Mouse (Mus musculus): ENCODE results near the gene Cry2.

Gene Cry2

GRCm38 (mm10) chr2:92388891-92389641 lies 44.8 kb downstream of the Cry2 start:
- DNase-seq (ENCODE audit: extremely low read depth, low read depth) = peak; percentile 62

- DNase-seq (ENCODE audit: extremely low read depth, low read depth) = no peak
These were observed 45.7 kb downstream of the Cry2 start for GRCm38 (mm10) chr2:92388081-92388517.

- DNase-seq (ENCODE audit: extremely low read depth, low read depth) = no peak
These were observed 46.2 kb downstream of the Cry2 start for GRCm38 (mm10) chr2:92387646-92388045.

GRCm38 (mm10) chr2:92386821-92387570 lies 46.8 kb downstream of the Cry2 start:
- no peak for DNase-seq (ENCODE audit: extremely low read depth, low read depth)

GRCm38 (mm10) chr2:92385113-92386051 lies 48.5 kb downstream of the Cry2 start:
- DNase-seq (ENCODE audit: extremely low read depth, low read depth) = no peak

DNA sequence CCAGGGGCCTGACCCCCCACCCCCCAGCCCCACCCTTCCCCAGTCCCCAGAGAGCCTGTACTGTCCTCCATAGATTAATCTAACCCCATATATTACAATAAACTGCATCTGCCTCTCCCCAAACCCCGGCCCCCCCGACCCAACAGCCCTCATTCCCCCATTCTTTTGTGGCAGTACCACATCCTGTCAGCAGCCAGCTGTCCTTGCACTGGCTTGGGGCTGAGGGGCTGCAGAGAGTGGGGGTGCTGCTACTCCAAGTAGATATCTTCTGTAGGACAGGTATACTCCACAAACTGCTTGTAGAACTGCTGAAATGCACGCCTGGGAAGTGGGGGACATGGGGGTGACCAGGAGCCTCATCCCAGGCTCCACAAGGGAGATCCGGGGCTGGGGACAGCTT lies 49.7 kb downstream of the Cry2 start:
- DNase-seq (ENCODE audit: extremely low read depth, low read depth) = no peak

DNA sequence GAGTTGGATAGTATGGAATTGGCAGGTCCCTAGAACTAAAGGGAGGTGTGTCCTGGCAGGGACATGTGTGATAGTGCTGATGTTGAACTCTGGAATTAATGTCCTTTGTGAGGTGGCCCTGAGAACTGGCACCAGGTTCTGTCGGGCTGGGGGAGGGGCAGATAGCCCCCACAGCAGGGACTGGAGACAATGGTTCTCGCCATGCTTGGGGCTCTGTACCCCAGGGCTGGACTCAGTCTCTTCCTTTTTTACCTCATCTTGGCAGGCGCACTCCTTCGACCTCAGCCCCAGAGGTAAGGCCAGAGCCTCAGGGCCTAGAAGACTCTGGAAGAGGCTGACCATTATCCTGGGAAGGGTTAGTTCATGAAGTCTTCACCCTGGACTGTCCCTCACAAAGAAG lies 51.1 kb downstream of the Cry2 start:
- no peak for DNase-seq (ENCODE audit: extremely low read depth, low read depth)

DNA sequence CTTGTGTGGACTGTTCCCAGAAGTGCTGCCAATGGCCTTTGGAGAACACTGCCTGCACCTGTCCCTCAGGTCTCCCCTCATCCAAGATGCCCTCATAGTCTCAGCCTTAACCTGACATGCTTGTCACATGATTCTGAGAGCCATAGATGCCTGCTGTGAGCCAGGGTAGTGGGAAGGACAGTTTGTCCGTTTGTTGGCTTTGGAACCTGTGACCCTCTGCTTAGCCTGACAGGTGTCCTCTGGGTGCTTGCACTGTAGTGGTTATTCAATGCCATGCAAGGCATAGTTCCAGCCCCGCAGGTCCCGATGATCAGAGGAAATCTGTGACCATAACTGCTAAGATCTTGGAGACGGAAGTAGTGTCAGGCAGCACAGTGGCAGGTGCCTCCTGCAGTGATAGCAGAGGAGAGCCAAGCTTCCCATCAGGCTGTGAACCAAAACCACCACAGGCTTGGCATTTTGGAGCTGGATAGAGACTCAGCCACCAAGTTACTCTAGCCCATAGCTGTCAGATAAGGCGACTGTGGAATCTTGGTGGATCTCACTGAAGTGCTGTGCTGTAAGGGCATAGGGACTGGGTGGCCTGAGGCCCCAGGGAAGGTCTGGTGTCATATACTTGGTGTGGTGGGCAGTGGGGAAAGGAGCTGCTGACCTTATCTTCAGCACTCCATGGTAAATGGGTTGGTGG lies 51.8 kb downstream of the Cry2 start, which contains the start of gene 1700029I15Rik:
Gene 1700029I15Rik, plus strand, starts transcription at position 638 of the 688 bp plus-strand sequence.
- DNase-seq (ENCODE audit: extremely low read depth, low read depth) = no peak

DNA sequence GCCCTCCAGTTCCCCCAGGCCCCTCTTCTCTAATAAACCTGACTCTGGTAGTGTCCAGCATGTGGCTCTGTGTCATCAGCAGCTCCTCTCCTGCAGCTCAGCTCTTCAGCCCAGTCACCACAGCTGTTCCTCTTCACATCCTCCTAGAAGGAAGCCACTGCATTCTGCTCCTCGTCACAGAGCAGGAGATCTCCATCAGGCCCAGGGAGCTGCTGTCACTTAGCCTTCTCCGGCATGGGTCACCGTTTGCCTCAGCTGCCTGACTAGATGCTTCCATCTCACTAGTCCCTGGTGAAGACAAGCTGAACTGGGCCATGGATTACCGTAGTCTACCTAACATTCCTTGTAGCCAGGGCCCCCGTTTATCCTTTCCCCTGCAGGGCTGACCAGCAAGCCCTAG lies 52.7 kb downstream of the Cry2 start:
- DNase-seq (ENCODE audit: extremely low read depth, low read depth) = no peak

GRCm38 (mm10) chr2:92380495-92381050 lies 53.3 kb downstream of the Cry2 start:
- no peak for DNase-seq (ENCODE audit: extremely low read depth, low read depth)

DNA sequence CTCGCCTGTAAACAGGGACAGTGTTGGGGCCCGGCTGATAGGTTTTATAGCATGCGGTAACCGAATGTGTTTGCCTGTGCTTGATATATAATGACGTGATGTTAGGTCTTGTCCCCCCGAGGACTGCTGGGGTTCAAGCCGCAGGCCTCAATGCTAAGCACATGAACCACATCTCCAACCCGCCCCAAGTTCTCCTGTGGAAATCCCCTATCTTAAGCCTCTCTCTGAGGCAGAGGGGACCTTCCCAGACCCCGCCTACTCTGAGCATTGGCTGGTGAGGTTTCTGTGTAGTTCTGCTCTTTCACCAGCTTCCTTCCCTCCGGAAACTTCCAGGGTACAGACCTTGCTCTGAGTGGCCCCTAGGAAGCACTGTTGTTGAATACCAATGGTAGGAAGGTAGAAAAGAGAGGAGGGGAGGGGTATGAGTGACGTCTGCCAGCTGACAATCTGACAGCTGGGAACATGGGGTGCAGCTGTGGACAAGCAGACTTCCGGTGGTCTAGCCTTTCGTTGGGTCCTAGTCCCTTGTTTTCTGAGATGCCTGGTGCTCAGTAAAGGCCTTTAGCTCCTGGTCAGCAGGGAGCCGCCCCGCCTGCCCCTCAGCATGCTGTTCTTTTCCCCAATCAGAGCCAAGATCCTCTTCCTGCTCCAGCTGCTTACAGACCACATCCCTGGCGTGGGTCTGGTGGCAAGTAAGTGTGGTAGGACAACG lies 53.9 kb downstream of the Cry2 start:
- DNase-seq (ENCODE audit: extremely low read depth, low read depth) = no peak

GRCm38 (mm10) chr2:92377320-92377719 lies 56.5 kb downstream of the Cry2 start:
- no peak for DNase-seq (ENCODE audit: extremely low read depth, low read depth)

DNA sequence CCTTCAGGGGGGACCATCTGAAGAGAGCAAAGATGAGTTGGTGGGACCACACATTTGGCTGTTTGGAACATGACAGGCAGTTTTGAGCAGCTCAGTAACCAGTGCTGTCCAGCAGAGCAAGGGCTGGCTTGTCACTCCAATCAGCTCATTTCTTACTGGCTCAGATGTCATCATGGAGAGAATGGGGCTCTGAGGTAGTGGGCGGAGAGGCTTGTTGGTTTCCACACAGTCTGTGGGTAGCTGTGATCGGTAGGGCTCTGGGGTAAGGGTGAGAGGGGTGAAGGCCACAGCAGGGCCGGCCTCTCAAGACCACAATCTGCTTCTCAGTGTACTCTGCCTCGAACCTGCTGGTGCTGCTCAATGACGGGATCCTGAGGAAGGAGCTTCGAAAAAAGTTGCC lies 57.5 kb downstream of the Cry2 start:
- DNase-seq (ENCODE audit: extremely low read depth, low read depth) = no peak

GRCm38 (mm10) chr2:92375788-92376187 lies 58.1 kb downstream of the Cry2 start:
- DNase-seq (ENCODE audit: extremely low read depth, low read depth) = no peak

- peak; percentile 97 for DNase-seq (ENCODE audit: extremely low read depth, low read depth)
These were observed 58.7 kb downstream of the Cry2 start for GRCm38 (mm10) chr2:92375099-92375623.

DNA sequence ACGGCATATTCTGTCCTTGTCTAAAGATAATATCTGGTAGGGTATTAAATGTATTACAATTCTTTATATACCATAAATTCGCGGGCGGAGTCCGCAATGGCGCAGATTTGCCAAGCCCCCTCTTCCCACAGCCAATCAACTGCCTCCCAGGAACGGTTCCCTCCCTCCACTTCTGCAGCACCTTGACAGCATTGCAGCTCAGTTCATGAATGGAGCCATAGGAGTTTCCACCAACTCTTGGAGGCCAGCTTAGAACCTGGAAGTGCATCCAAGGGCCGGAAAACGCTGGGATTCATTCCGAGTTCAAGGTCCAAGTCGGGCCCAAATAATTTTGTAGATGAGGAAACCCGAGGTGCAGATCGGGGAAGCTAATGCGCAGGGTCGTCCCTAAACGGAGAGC lies 59.3 kb downstream of the Cry2 start, which contains the start of the genes Pex16 and Large2:
Gene Pex16, plus strand, starts transcription at position 163 of the 400 bp plus-strand sequence.
Gene Large2, minus strand, starts transcription at position 356 of the 400 bp plus-strand sequence.
- DNase-seq (ENCODE audit: extremely low read depth, low read depth) = peak; percentile 63

- no peak for DNase-seq (ENCODE audit: extremely low read depth, low read depth)
These were observed 60.4 kb downstream of the Cry2 start for GRCm38 (mm10) chr2:92373437-92373813.

DNA sequence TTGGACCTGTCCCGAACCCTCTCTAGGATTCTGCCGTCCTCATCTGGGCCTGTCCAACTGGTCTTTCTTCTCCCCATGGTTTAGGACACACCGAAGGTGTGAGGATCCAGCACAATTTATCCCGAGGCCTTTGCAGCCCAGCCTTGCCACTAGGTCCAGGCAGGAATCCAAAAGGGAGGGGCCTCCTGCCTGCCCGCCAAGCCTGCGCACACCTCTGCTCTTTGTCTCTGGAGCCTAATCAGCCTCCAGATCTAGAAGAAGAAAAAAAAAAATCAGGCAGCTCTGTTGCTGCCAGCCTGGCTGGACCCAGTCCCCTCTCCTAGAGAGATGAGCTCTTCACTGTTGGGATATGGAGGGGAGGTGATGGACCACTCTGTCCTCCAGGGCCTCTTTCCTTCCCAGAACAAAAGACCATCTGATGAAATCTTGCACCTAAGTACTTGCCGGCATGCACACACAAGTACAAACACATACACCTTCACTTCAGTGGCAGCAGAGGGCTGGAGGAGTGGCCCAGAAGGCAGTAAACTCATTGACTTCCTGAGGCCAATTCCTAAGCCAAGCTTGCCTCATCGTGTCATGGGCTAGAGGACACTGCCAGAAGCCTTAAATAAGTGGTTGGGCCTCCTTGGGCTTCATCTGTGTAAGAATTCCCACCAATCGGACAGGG lies 60.9 kb downstream of the Cry2 start:
- DNase-seq (ENCODE audit: extremely low read depth, low read depth) = no peak
